Mouse (Mus musculus): Measurements from ENCODE around the gene Mdc1. TPM values are rescaled to one million over a fixed set of nuclear protein-coding genes. Genes with fewer than 3 reads are reported as not detected.
A peak's percentile ranks its signal among the peaks of the same experiment; 100 is the strongest.

The Mdc1 gene
- 10 to 100 TPM; 16.9 to 18.4 TPM for total RNA-seq (2021)
- long read RNA-seq, experiment 1, partial matches to known transcripts: 3 of 4 reads
- long read RNA-seq, experiment 1, other reads (novel, unspliced or antisense): 1 of 4 reads
- long read RNA-seq, experiment 2, partial matches to known transcripts: 1 of 1 reads
- long read RNA-seq, experiment 2, other reads (novel, unspliced or antisense): 0 of 1 reads

GRCm38 (mm10) chr17:35841076-35841950, at the start of gene Mdc1:
TSS of gene Mdc1 (plus strand) at chr17:35841515.
- peak; percentile 51 for TF ChIP-seq CTCF (conservative IDR thresholded peaks at IDR 0.05)
- Histone ChIP-seq H3K27ac (peak within 1 kb of the TSS; percentile 86), H3K4me3 (peak within 1 kb of the TSS; percentile 67)
- DNase-seq (ENCODE audit: low spot score in 2 of 2): peak; percentile 99 to 100

- H3K27ac ChIP-seq: no peak overlapping the region
- TF ChIP-seq CTCF (conservative IDR thresholded peaks at IDR 0.05): no peak
- H3K4me3 ChIP-seq: no peak overlapping the region
- DNase-seq (ENCODE audit: low spot score in 2 of 2): no peak
These were observed 48.5 kb upstream of the Mdc1 start for GRCm38 (mm10) chr17:35792837-35793236.

DNA sequence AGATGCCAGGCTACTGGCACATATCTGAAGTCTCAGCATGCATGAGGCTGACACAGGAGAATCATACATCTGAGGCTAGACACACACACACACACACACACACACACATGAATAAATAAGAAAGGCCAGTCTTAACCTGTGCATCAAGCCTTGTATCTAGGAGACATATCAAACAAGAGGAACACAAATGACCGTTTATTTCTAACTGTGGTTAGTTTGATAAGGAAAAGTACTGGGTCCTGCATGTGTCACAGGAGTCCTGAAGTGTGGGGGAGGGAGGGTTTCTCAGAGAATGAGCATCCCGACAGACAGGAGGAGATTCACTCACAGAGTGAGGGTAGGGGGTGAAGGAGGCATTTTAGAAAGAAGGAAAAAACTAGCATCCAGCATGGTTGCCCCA, 46.2 kb upstream of the Mdc1 start:
- Histone ChIP-seq H3K4me3 (no peak overlapping the region), H3K27ac (no peak overlapping the region)
- DNase-seq (ENCODE audit: low spot score in 2 of 2): no peak
- no peak for TF ChIP-seq CTCF (conservative IDR thresholded peaks at IDR 0.05)

GRCm38 (mm10) chr17:35795656-35796055, 45.7 kb upstream of the Mdc1 start:
- TF ChIP-seq CTCF (conservative IDR thresholded peaks at IDR 0.05): no peak
- Histone ChIP-seq H3K4me3 (no peak overlapping the region), H3K27ac (no peak overlapping the region)
- DNase-seq (ENCODE audit: low spot score in 2 of 2): no peak

DNA sequence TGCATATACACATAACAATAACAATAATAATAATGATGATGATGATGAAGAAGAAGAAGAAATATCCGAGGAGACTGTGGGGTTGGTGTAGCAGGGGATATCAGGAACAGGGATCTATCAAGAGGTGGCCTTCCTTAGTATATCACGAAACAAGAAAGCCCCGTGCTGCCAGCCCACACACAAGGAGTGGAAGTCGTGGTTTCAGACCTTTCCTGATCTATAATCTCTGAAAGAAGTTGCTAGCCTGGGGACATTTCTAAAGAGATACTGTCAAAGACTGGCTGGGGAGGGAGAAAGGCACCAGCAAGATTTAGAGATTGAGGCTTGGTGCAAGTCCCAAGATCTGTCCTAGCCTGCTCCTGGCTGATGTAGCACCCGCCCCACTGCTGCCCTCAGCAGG, 44.5 kb upstream of the Mdc1 start:
- DNase-seq (ENCODE audit: low spot score in 2 of 2): no peak
- Histone ChIP-seq H3K4me3 (no peak overlapping the region), H3K27ac (no peak overlapping the region)
- TF ChIP-seq CTCF (conservative IDR thresholded peaks at IDR 0.05): no peak

DNA sequence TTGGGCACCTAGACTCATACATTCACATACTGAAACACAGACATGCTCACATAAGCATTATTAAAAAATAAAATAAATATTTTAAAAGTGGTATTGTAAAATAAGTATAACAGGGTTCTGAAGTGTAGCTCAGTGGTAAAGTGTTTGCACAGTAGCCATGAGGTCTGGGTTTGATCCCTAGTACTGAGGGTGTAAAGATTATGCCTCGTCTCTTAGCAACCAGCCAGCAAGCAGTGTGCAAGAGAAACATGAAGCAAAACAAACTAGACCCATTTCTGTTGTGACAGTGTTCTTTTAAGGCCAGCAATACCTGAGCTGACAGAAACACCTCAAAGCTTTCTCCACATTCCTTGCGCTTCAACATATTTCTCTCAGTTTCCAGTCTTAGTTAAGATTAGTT, 40.4 kb upstream of the Mdc1 start:
- DNase-seq (ENCODE audit: low spot score in 2 of 2): no peak
- H3K27ac ChIP-seq: no peak overlapping the region
- no peak overlapping the region for H3K4me3 ChIP-seq
- no peak for TF ChIP-seq CTCF (conservative IDR thresholded peaks at IDR 0.05)

DNA sequence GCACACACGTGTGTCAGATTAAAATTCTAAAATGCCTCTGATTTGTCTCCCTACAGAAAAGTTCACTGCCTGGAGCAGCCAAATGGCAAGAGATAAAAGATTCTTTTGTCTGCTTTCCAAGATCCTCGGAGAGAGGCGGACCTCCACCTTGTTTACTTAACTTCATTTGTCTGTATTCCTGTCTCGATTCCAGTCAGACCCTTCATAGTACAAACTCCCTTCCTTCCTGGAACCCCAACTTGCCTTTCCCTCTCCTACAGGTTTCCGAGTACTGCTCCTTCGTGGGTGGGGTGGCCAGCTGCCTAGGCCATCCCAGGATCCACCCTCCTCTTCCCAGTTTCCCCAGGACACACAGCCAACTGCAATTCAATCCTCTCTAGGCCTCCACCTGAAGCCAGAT, 38.3 kb upstream of the Mdc1 start:
- TF ChIP-seq CTCF (conservative IDR thresholded peaks at IDR 0.05): no peak
- H3K27ac ChIP-seq: no peak overlapping the region
- H3K4me3 ChIP-seq: no peak overlapping the region
- DNase-seq (ENCODE audit: low spot score in 2 of 2): no peak

GRCm38 (mm10) chr17:35803858-35804399, 37.4 kb upstream of the Mdc1 start:
- no peak overlapping the region for H3K27ac ChIP-seq
- no peak for DNase-seq (ENCODE audit: low spot score in 2 of 2)
- H3K4me3 ChIP-seq: no peak overlapping the region
- no peak for TF ChIP-seq CTCF (conservative IDR thresholded peaks at IDR 0.05)

DNA sequence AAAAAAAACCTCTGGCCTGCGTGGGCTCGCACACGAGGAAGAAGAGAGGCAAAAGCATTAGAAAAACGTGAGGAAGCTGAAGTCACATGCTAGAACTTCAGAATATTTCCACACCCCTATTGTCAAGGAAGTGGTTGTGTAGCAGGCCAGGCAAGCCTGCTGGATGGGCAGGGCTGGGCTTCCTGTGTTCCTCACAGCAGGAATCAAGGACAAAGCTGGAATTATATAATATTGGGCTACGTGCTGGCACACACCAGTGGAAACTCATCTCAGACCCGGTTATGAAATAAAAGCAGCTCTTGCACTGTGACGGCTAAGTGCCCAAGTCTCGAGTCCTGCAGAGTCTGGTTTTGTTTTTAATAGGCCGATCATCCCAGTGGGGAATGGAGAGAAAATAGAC, 33.2 kb upstream of the Mdc1 start:
- no peak overlapping the region for H3K4me3 ChIP-seq
- H3K27ac ChIP-seq: peak overlapping the region; percentile 49
- DNase-seq (ENCODE audit: low spot score in 2 of 2): no peak
- TF ChIP-seq CTCF (conservative IDR thresholded peaks at IDR 0.05): no peak

DNA sequence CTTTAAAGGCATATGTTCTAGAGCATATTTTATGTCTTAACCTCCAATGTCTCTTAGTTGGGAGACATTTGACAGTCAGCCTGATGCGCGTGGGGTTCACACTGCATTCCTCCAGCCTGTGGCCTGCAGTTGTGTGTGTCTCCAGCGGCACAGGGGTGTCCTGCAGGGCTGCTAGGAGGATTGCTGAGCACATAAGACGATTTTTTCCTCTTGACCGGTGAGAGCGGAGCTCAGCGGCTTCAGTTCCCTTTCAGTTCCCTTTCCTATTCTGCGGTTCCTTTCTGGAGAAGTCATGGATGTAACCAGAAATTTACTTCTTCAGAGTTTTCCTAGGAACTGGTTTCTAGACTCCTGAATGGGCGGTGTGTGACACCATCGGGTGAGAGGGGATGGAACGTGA, 31.9 kb upstream of the Mdc1 start:
- no peak overlapping the region for H3K4me3 ChIP-seq
- TF ChIP-seq CTCF (conservative IDR thresholded peaks at IDR 0.05): no peak
- DNase-seq (ENCODE audit: low spot score in 2 of 2): no peak
- no peak overlapping the region for H3K27ac ChIP-seq

DNA sequence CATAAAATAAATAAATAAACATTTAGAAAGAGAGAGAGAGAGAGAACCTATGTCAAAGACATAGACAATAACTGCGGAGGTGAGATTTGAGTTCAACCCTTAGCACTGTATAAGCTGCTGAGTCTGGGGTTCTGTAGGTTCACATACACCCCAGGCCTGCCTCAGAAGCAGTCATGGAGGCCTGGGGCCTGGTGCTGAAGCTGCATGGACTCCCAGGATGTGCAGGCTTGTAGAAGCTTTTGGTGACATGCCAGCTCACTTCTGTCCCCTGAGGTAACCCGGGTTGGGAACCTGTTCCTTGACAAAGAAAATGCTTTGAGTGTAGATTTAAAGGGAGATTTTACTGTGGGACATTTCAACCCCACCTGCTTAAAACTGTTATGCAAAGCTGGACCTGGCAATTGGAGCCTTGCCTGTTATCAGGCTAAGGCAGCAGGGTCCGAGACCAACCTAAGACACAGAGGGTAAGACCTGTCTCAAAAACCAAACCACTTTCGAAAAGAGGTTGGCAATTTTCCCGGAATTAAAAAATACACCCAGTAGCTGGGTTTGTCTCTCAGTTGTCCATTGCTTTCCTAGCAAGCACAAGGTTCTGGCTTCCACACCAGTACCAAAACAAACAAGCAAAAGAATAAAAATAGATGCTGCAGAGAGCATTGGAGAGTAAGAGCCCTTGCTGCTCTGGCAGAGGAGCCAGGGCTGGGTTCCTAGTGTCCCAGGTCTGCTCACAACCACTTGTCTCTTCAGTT, 30.2 kb upstream of the Mdc1 start:
- TF ChIP-seq CTCF (conservative IDR thresholded peaks at IDR 0.05): no peak
- no peak for DNase-seq (ENCODE audit: low spot score in 2 of 2)
- Histone ChIP-seq H3K27ac (no peak overlapping the region), H3K4me3 (no peak overlapping the region)

GRCm38 (mm10) chr17:35812307-35812706, 29.0 kb upstream of the Mdc1 start:
- H3K4me3 ChIP-seq: no peak overlapping the region
- DNase-seq (ENCODE audit: low spot score in 2 of 2): no peak
- H3K27ac ChIP-seq: peak overlapping the region; percentile 59; the same call in 1 of the 2 replicates
- no peak for TF ChIP-seq CTCF (conservative IDR thresholded peaks at IDR 0.05)

DNA sequence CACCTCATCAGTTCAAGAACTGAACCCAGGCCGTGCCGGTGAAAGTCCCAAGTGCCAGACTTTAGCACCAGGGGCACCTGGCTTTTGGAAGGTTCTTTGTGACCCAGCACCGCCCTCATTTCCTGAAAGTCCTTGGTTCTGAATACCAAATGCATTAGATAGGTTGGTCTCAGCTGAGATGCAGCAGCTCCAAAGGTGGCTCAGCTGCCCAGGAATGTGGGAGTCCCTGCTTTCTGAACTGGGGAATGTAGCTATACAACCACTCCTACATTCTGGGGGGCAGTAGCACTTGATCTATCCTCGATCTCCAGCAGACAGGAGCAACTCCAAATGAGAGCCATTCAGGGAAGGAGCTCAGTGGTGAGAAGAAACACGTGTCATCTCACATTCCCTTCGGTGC, 28.6 kb upstream of the Mdc1 start:
- no peak for DNase-seq (ENCODE audit: low spot score in 2 of 2)
- peak overlapping the region; percentile 59; the same call in 1 of the 2 replicates for H3K27ac ChIP-seq
- no peak overlapping the region for H3K4me3 ChIP-seq
- no peak for TF ChIP-seq CTCF (conservative IDR thresholded peaks at IDR 0.05)
